ENCODE assay signal across 9 mouse cellular contexts in the genomic region with DNA sequence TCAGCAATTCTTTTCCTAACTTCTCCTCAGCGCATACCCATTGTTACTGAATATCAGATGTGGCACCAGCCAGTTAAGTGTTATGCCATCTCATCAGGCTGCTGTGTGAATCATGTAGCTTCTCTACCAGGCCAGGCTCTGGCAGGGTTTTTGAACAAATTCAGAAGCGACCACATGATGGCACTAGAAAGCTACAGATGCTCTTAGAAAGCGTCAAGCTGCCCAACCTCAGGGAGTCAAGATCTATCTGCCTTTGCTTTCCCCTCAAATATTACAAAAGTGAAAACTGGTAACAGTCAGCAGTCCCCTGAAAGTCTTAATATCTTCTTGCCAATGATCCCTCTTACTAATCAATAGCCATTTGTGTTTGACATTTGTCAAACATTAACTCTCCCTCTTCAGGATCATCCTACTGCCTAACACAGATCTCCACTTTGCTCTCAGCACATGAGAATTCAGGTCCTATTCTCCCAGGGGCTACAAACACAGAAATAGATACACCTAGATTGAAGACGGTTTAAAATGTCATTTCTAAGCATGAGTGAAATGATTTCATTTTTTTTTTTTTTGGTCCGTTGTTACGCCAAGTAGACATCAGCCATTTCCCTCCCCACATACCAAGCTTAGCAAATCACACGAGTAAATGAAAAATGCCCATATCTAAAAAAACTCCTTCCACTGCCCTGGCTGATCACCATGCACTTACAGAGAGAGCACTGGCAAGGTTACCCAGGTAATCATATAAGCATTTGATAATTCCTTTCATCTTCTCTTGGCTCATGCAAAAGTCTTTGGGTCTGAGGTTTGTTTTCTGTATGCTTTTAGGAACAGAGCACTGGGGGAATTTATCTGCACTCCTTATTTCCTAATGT.
DNase-seq lines count a peak whose midpoint lies in the region; ATAC-seq lines count a peak whose summit lies in the region.
"Had no signal": no experiment of that assay in that cellular context is flagged by ENCODE, and none has a peak within 500 bp of the region (broad histone marks: within the 10 kb centered on the region; RNA-seq: fewer than 3 reads in every experiment).

No protein-coding gene starts in this region.

- peak; percentile 95 for ATAC-seq in forebrain, embryonic 16.5 days
- peak; percentile 77 for ATAC-seq in inflammation-experienced regulatory T-cells, adult 6 months
- peak; percentile 88 for ATAC-seq in megakaryocyte-erythroid progenitor cell, adult 5-6 weeks (replicated peaks; ENCODE audit: low FRiP score, low TSS enrichment, poor library complexity, severe bottlenecking)

- no peak overlapping the region for H3K4me3 ChIP-seq in heart, embryonic 10.5 days
- no peak overlapping the region for H3K4me3 ChIP-seq in forebrain, embryonic 16.5 days (replicated peaks; ENCODE audit: low read length)
- H3K4me3 ChIP-seq: limb, embryonic 15.5 days had no signal

- no peak overlapping the region for H3K9ac ChIP-seq in forebrain, embryonic 16.5 days (replicated peaks; ENCODE audit: low read depth, low read length)
- H3K9ac ChIP-seq: limb, embryonic 15.5 days had no signal

- peak; percentile 92 for DNase-seq in heart, adult 11 months
- DNase-seq in heart, embryonic 10.5 days (ENCODE audit: low spot score): no peak
- peak; percentile 39 for DNase-seq in c-Kit-positive CD71-positive TER-119-positive erythroid progenitor cells, embryonic 14.5 days (ENCODE audit: low spot score)
- peak; percentile 3 to 71 for DNase-seq in left cerebral cortex, adult 9 months (ENCODE audit: low spot score in 2 of 2)
- DNase-seq in right cerebral cortex, postnatal 36 days (ENCODE audit: low spot score in 2 of 2): peak; percentile 24 to 34

- no peaks in the 10 kb centered on the region for H3K27me3 ChIP-seq in heart, embryonic 10.5 days (ENCODE audit: insufficient read depth, poor library complexity, severe bottlenecking)
- no peaks in the 10 kb centered on the region for H3K27me3 ChIP-seq in forebrain, embryonic 16.5 days (replicated peaks; ENCODE audit: control insufficient read depth, insufficient read depth, low read length)
- H3K27me3 ChIP-seq: limb, embryonic 15.5 days had no signal

- no peak overlapping the region for H3K4me2 ChIP-seq in forebrain, embryonic 16.5 days (ENCODE audit: low read length)
- H3K4me2 ChIP-seq: limb, embryonic 15.5 days had no signal

- H3K9me3 ChIP-seq in heart, embryonic 10.5 days: no peaks in the 10 kb centered on the region
- no peaks in the 10 kb centered on the region for H3K9me3 ChIP-seq in forebrain, embryonic 16.5 days (ENCODE audit: control insufficient read depth, low read length)
- H3K9me3 ChIP-seq: limb, embryonic 15.5 days had no signal

- H3K4me1 ChIP-seq in heart, embryonic 10.5 days: 0 out of 2 replicates have a peak, but pooled peaks cover 5% of the 10 kb centered on the region
- H3K4me1 ChIP-seq in forebrain, embryonic 16.5 days (replicated peaks; ENCODE audit: control insufficient read depth, insufficient read depth, low read length): no peaks in the 10 kb centered on the region
- H3K4me1 ChIP-seq: limb, embryonic 15.5 days had no signal

- H3K36me3 ChIP-seq in heart, embryonic 10.5 days: no peaks in the 10 kb centered on the region
- H3K36me3 ChIP-seq in forebrain, embryonic 16.5 days (ENCODE audit: control insufficient read depth, insufficient read depth): no peaks in the 10 kb centered on the region
- H3K36me3 ChIP-seq: limb, embryonic 15.5 days had no signal

- WGBS in heart, embryonic 10.5 days: 45% methylated on average over 7 of the region's 7 CpGs
- WGBS in forebrain, embryonic 16.5 days: 54% methylated on average over 7 of the region's 7 CpGs

- no peak overlapping the region for H3K27ac ChIP-seq in heart, embryonic 10.5 days
- H3K27ac ChIP-seq in forebrain, embryonic 16.5 days (ENCODE audit: low read length): no peak overlapping the region
- H3K27ac ChIP-seq: limb, embryonic 15.5 days had no signal
